Mouse (Mus musculus) erythroblast, embryonic 14.5 days (primary cell): ENCODE measurements around the gene Tmem132b.

Experiments
- GATA1 ChIP-seq: IDR thresholded peaks from 2 replicates; pipeline ENCODE4 v1.6.1; 2012; ENCODE audit warnings: low read length, inconsistent platforms, mixed read lengths
- TAL1 ChIP-seq: IDR thresholded peaks from 3 replicates; pipeline ENCODE4 v1.6.1; 2012; ENCODE audit warnings: low read length, inconsistent platforms, mixed read lengths

GRCm38 (mm10) chr5:125640966-125641365, 109.4 kb downstream of the Tmem132b start:
- TF ChIP-seq TAL1 (no peak), GATA1 (no peak)
